8 mouse cellular contexts compared by ENCODE assay signal in genomic region chr11:33199906-33200763, GRCm38 (mm10). TPM values are rescaled to one million over a fixed set of nuclear protein-coding genes. Genes with fewer than 3 reads are reported as not detected.
DNase-seq lines count a peak whose midpoint lies in the region; ATAC-seq and TF ChIP-seq lines count a peak whose summit lies in the region.

No protein-coding gene starts in this region.

- H3K27me3 ChIP-seq in heart, adult 2 months (ENCODE audit: control insufficient read depth, insufficient read depth, low read length), result peaks cover 65% of the 10 kb centered on the region
- H3K27me3 ChIP-seq in forebrain, embryonic 16.5 days (replicated peaks; ENCODE audit: control insufficient read depth, insufficient read depth, low read length), result peaks cover 78% of the 10 kb centered on the region
- peaks cover 58% of the 10 kb centered on the region for H3K27me3 ChIP-seq in neural tube, embryonic 15.5 days (replicated peaks)

- no peak for TF ChIP-seq POLR2A in heart, adult 2 months (IDR thresholded peaks at IDR 0.05; ENCODE audit: insufficient read depth, low read depth, low read length)
- no peak for TF ChIP-seq POLR2A in brain, embryonic 14.5 days (IDR thresholded peaks at IDR 0.05; ENCODE audit: borderline replicate concordance, extremely low read depth, insufficient read depth, insufficient read length, poor library complexity, severe bottlenecking)

- intact Hi-C loops in heart, adult 2 months (cut with DNase I), result no loop called here

- peak overlapping the region; percentile 38; the same call in 1 of the 2 replicates for H3K4me2 ChIP-seq in forebrain, embryonic 16.5 days (ENCODE audit: low read length)
- H3K4me2 ChIP-seq in neural tube, embryonic 15.5 days, result peak overlapping the region; percentile 56

- H3K36me3 ChIP-seq in heart, adult 2 months (ENCODE audit: control insufficient read depth, insufficient read depth, low read length), result no peaks in the 10 kb centered on the region
- H3K36me3 ChIP-seq in forebrain, embryonic 16.5 days (ENCODE audit: control insufficient read depth, insufficient read depth), result no peaks in the 10 kb centered on the region
- no peaks in the 10 kb centered on the region for H3K36me3 ChIP-seq in neural tube, embryonic 15.5 days

- H3K79me2 ChIP-seq in heart, adult 2 months (replicated peaks; ENCODE audit: control insufficient read depth, insufficient read depth, low read length), result no peaks in the 10 kb centered on the region

- H3K4me3 ChIP-seq in heart, adult 2 months, result no peak overlapping the region
- H3K4me3 ChIP-seq in forebrain, embryonic 16.5 days (replicated peaks; ENCODE audit: low read length), result peak overlapping the region; percentile 26; the same call in 1 of the 2 replicates
- H3K4me3 ChIP-seq in neural tube, embryonic 15.5 days (replicated peaks), result peak overlapping the region; percentile 47

- DNase-seq in heart, adult 2 months, result peak; percentile 11 to 53
- no peak for DNase-seq in heart, adult 9 months (ENCODE audit: low spot score in 2 of 2)
- peak; percentile 42 for DNase-seq in brain, embryonic 14.5 days (ENCODE audit: low read depth)
- peak; percentile 12 for DNase-seq in kidney, postnatal 14 days
- no peak for DNase-seq in layer of hippocampus, adult 18-20 months (ENCODE audit: low spot score in 2 of 2)
- DNase-seq in left cerebral cortex, adult 18-20 months (ENCODE audit: low spot score in 2 of 2), result no peak

- H3K27ac ChIP-seq in heart, adult 2 months, result no peak overlapping the region
- H3K27ac ChIP-seq in forebrain, embryonic 16.5 days (ENCODE audit: low read length), result no peak overlapping the region
- H3K27ac ChIP-seq in neural tube, embryonic 15.5 days (replicated peaks), result peak overlapping the region; percentile 90

- no peak for TF ChIP-seq CTCF in heart, adult 2 months (IDR thresholded peaks at IDR 0.05)
- TF ChIP-seq CTCF in brain, embryonic 14.5 days (IDR thresholded peaks at IDR 0.05; ENCODE audit: borderline replicate concordance, extremely low read depth, insufficient read depth, insufficient read length), result no peak

- H3K9ac ChIP-seq in heart, adult 2 months (ENCODE audit: low read depth, low read length), result no peak overlapping the region
- H3K9ac ChIP-seq in forebrain, embryonic 16.5 days (replicated peaks; ENCODE audit: low read depth, low read length), result no peak overlapping the region
- H3K9ac ChIP-seq in neural tube, embryonic 15.5 days (replicated peaks), result peak overlapping the region; percentile 44

- WGBS in heart, adult 2 months, result 4% methylated on average over 45 of the region's 45 CpGs
- WGBS in forebrain, embryonic 16.5 days, result under 1% methylated on average over 45 of the region's 45 CpGs
- WGBS in neural tube, embryonic 15.5 days, result under 1% methylated on average over 45 of the region's 45 CpGs

- ATAC-seq in forebrain, embryonic 16.5 days, result no peak
- ATAC-seq in neural tube, embryonic 15.5 days (ENCODE audit: low FRiP score), result no peak

- peaks cover 5% of the 10 kb centered on the region; the same call in 1 of the 2 replicates for H3K9me3 ChIP-seq in forebrain, embryonic 16.5 days (ENCODE audit: control insufficient read depth, low read length)
- no peaks in the 10 kb centered on the region for H3K9me3 ChIP-seq in neural tube, embryonic 15.5 days (replicated peaks)

- TF ChIP-seq EP300 in heart, adult 2 months (IDR thresholded peaks at IDR 0.05; ENCODE audit: insufficient read depth, low read depth, low read length), result no peak

- H3K4me1 ChIP-seq in heart, adult 2 months (ENCODE audit: control insufficient read depth, insufficient read depth, low read length), result no peaks in the 10 kb centered on the region
- H3K4me1 ChIP-seq in forebrain, embryonic 16.5 days (replicated peaks; ENCODE audit: control insufficient read depth, insufficient read depth, low read length), result peaks cover 31% of the 10 kb centered on the region
- peaks cover 45% of the 10 kb centered on the region for H3K4me1 ChIP-seq in neural tube, embryonic 15.5 days

RNA-seq across cellular contexts. Expression of gene Tlx3, which starts 3.3 kb away (rescaled TPM):
- total RNA-seq in heart, adult 2 months (2021), result not detected
- not detected in 2 replicates for polyA plus RNA-seq in heart, adult 2 months (2012; rRNA removed)
- 3.3 and 12.1 TPM in 2 replicates for polyA plus RNA-seq in brain, embryonic 14.5 days (2012; rRNA removed)
- not detected in 2 replicates for polyA plus RNA-seq in forebrain, embryonic 16.5 days (2015; fragmentation: Nextera tagmentation; extraction: Ambion mirVana)
- 20.3 and 23.2 TPM in 2 replicates for polyA plus RNA-seq in neural tube, embryonic 15.5 days (2015; fragmentation: Nextera tagmentation; extraction: Ambion mirVana)
- total RNA-seq in layer of hippocampus, adult 18-20 months (2021), result not detected
- total RNA-seq in left cerebral cortex, adult 18-20 months (2021), result not detected

RNA-seq across cellular contexts. Expression of gene Npm1, which starts 37.1 kb away (rescaled TPM):
- total RNA-seq in heart, adult 2 months (2021), result 100 to 1,000 TPM; 136 to 161 TPM
- polyA plus RNA-seq in heart, adult 2 months (2012; rRNA removed), result 57.6 and 101 TPM in 2 replicates
- 459 and 569 TPM in 2 replicates for polyA plus RNA-seq in brain, embryonic 14.5 days (2012; rRNA removed)
- 479 and 511 TPM in 2 replicates for polyA plus RNA-seq in forebrain, embryonic 16.5 days (2015; fragmentation: Nextera tagmentation; extraction: Ambion mirVana)
- 369 and 576 TPM in 2 replicates for polyA plus RNA-seq in neural tube, embryonic 15.5 days (2015; fragmentation: Nextera tagmentation; extraction: Ambion mirVana)
- total RNA-seq in layer of hippocampus, adult 18-20 months (2021), result 100 to 1,000 TPM; 176 to 183 TPM
- 100 to 1,000 TPM; 160 to 161 TPM for total RNA-seq in left cerebral cortex, adult 18-20 months (2021)

RNA-seq across cellular contexts. Expression of gene Fgf18, which starts 52.9 kb away (rescaled TPM):
- 1 to 10 TPM; 3.3 to 4.1 TPM for total RNA-seq in heart, adult 2 months (2021)
- polyA plus RNA-seq in heart, adult 2 months (2012; rRNA removed), result 3.0 and 3.7 TPM in 2 replicates
- polyA plus RNA-seq in brain, embryonic 14.5 days (2012; rRNA removed), result 2.6 and 3.8 TPM in 2 replicates
- 3.8 and 4.3 TPM in 2 replicates for polyA plus RNA-seq in forebrain, embryonic 16.5 days (2015; fragmentation: Nextera tagmentation; extraction: Ambion mirVana)
- polyA plus RNA-seq in neural tube, embryonic 15.5 days (2015; fragmentation: Nextera tagmentation; extraction: Ambion mirVana), result 9.2 and 9.7 TPM in 2 replicates
- total RNA-seq in layer of hippocampus, adult 18-20 months (2021), result 1 to 10 TPM; 3.4 to 4.0 TPM
- 1 to 10 TPM; 2.9 to 3.4 TPM for total RNA-seq in left cerebral cortex, adult 18-20 months (2021)

Comparison
In these comparisons a context has a peak if more than half of its experiments do, and no peak if none do; other contexts are left out.
1. DNase-seq: peak in heart, adult 2 months (2 of 2), brain, embryonic 14.5 days (single experiment) and kidney, postnatal 14 days (single experiment); none in heart, adult 9 months (0 of 2), layer of hippocampus, adult 18-20 months (0 of 2) and left cerebral cortex, adult 18-20 months (0 of 2).